Mouse (Mus musculus) CD8-positive naive resting alpha-beta T cell, adult 2 months (primary cell): ENCODE data around the gene Ceacam11.
"Not testable (repeated sequence)": the region's sequence is repeated elsewhere in the genome, so short reads cannot be mapped to it uniquely, and the experiment has no call there.

Experiments used
- DNase-seq, 2 experiments: peaks; one replicate each; pipeline ENCODE4 v3.0.0; 2022; ENCODE audit warnings: low read depth in 2 of 2, low spot score in 2 of 2

Ceacam11 gene

DNA sequence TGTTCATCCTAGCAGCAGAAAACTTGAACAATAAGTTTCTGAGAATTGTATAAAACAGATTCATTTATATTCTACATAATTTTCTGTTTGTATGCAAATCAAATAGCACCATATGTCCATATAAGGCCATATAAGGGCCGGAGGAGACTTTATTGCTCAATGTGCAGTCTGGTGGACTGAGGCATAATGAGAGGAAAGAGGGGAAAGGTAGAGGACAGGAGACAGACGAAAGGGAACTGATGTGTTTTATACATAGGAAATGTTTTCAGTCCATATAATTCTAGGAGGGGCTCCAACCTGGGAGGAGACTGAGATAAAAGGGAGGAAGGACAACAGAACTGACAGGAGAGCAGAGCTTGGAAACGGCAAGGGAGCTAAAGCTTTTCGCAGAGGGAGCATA is at the start of gene Ceacam11:
TSS of gene Ceacam11 (plus strand) at position 301 of the 400 bp plus-strand sequence.
- no peak for DNase-seq

DNA sequence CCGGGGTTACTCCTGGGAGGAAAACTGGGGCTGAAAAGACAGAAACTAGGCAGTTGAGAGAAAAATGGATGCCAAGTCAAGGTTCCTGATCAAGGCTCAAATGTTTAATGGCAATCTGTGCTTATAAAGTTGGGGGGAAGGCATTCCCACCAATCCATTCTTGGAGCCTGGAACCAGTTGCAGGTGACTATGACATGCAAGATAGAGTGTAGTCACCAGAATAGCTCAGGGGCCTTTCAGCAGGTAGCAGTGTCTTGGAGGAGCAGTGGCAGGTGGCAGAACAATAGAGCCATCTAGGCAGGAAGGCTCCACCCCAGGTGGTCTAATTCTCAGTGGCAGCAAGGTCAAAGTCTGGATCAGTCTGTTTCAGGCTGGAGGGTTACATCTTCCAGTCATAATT is 29.2 kb downstream of the Ceacam11 start:
- not testable (repeated sequence) for DNase-seq

DNA sequence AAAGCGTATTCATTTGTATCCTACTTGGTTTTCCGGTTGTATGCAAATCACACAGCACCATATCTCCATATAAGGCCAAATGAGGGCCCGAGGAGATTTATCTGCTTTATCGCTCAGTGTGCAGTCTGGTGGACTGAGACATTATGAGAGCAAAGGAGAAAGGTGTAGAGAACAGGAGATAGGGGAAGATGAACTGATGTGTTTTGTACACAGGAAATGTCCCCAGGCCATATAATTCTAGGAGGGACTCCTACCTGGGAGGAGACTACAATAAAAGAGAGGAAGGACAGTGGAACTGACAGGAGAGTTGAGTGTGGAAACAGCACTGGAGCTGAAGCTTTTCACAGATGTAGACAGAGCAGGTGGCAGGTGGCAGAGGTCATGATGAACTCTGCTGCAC is 37.7 kb downstream of the Ceacam11 start, which contains the start of gene Ceacam13:
TSS of gene Ceacam13 (plus strand) at position 301 of the 400 bp plus-strand sequence.
- DNase-seq: no peak
